Mouse (Mus musculus) thymus, postnatal 0 days (tissue): ENCODE results near the gene Slit2. TPM values are rescaled to one million over a fixed set of nuclear protein-coding genes. Genes with fewer than 3 reads are reported as not detected.

Experiments used
- DNase-seq: peaks from one replicate; pipeline ENCODE4 v3.0.0-alpha.2; 2015; ENCODE audit warnings: low spot score
- polyA plus RNA-seq: library from polyadenylated mRNA; unstranded; fragments of >200 nt; fragmentation: Nextera tagmentation; extraction: Ambion mirVana; gene quantifications from 2 replicates; pipeline ENCODE4 v1.2.1, GENCODE M21; 2015

The Slit2 gene
- polyA plus RNA-seq: 0.69 and 1.1 TPM in 2 replicates

DNA sequence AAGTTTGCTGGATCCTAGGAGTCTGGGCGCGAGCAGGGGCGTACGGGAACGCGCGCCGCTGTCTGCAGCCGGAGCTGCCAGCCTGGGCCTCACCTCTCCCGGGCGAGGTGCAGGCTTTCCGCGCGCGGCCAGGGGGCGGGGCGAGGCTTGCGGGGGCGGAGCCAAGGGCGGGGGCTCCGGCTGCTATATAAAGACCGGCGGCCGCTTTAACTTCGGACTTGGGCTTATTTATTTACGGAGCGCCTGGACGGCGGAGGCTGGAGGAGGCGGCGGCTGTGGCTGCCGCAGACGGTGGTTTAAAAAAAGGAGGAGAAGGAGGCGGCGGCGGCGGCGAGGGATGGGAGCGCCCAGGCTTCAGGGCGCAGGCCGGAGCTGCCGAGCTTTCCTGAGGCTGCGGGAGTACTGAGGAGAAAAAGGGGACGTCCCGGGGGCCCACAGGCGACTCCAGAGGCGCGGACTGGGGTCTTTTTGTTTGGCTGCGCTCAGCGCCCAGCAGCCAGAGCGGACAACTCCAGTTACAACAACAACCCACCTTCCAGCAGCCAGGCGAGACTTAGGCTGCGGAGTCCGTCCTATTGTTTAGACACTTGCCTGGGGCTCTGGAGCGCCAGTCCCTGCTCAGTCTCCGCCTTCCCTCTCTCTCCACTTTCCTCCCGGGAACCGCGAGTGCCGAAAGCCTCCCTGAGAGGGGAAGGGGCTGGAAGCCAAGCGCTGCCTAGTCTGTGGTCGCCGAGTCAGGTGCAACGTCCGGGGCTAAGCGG is at the start of gene Slit2:
TSS of gene Slit2 (plus strand) at position 198 of the 761 bp plus-strand sequence.
- peak; percentile 59 for DNase-seq

DNA sequence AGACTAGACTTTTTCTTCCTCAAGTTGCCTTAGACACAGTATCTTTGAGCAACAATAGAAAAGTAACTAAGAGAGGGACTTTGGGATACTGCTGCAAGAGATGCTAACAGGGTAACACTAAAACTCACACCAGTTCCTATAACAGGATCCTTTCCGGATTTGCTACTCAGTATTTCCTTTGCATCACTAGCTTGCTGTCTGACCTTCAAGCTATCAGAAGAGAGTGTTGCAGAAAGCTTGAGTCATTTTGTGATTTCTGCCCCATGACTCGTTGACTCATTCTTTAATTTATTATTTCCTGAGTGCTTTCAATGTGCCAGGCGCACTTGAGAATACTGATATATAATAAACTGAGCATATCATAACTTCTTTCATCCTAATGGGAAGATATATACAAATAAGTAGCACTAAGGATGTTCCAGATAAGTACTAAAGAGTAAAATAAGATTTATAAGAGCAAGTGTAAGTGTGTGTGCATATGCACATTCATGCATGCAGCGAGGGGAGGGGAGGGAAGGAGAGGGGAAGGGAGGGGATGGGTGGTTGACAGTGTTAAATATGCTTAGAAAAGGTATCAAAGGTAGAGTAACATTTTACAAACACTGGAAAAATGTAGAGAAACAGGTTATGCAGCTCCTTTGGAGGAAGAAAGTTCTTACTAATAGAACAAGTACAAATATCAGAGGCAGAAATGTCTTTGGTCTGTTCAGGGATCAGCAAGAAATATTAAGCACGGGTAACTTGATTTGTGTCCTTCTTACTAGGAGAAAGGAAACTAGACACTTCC is 44.2 kb upstream of the Slit2 start:
- DNase-seq: no peak

DNA sequence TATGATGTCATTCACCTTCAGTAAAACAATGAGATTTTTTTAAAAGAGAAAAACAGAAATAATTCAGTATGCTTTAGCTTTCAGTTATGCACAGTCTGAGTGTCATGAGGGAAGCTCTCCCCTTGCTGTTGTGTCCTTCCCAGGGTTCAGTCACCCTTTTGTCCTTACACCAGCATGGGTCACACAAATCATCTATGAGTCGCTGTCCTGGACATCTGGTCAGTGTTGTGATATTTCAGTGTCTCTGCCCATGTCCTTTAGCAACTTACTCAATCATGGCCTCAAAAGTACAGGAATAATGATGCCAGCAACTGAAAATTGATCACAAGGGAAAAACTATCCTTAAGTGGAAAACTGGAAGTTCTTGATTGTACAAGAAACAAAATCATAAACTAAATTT is 26.5 kb upstream of the Slit2 start:
- DNase-seq: no peak

DNA sequence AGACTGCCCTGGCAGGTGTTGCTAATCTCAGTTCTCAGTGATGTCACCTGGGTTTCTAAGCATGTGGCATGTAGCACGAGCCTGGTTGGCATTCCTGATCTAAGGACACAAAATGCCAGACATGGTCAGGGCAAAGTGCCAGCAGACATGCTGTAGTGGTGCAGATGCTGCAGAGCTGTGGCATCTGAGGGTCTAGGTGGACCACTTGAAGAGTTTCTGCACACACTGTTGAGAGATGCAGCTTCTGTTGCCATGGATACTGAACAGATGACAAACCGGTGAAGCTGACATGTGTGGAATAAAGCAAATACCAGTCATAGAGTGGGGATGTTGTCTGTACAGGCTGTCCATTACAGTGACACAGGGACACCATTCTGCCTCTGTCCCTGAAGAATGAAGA is 7.1 kb upstream of the Slit2 start:
- DNase-seq: no peak

DNA sequence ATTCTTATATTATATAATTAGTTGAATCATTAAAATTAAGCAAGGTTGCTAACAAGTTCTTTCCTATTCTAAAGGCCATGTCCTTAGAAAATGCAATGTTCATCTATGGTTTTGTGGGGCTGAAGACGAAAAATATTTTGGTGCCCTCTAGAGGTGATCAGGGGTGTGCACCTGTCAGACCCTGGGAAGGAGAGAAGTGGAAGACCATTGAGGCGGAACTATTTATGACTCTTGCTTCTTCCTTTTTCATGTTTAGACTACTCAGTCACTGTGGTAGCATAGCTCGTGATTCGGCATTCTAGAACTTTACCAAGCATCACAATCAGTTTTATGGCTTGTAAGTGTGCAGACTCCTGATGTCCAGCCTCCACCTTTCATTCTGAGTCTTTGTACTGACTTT is 3.6 kb upstream of the Slit2 start:
- no peak for DNase-seq

DNA sequence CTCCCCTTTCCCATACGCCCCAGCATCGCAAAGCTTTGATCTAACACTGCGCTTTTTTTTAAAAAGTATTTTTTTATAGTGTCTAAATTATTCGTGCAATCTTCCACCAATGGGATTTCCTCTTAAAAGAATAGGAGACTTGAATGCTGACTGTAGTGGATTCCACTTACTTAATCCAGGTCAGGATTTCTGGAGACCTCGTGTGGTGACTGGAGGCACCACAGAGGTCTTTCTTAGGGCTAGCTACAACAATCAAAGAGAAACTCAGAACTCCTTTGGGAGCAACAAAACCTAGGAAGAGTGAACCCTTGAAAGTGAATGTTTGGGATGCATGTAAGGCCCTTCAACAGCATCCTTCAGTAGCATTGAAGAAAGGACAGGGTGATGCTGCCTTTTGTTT is 2.5 kb upstream of the Slit2 start:
- no peak for DNase-seq

DNA sequence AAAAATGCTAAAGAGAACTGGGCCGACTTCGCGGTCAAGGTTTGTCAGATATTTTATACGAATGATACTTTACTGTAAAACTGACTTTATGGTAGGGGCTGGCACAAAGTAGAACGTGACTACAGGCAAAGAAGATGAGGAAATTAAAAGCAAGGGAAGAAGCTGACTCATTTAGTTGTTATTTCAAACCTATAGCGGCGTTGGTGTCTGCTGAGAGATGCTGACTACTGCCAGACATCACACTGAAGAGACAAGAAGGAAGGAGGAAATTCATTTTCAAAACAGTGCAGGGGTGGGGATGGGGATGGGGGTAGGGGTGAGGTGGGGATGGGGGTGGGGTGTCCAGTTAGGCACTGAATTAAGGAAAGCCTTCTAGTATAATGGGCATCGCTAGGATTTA is 987 bp upstream of the Slit2 start:
- no peak for DNase-seq

DNA sequence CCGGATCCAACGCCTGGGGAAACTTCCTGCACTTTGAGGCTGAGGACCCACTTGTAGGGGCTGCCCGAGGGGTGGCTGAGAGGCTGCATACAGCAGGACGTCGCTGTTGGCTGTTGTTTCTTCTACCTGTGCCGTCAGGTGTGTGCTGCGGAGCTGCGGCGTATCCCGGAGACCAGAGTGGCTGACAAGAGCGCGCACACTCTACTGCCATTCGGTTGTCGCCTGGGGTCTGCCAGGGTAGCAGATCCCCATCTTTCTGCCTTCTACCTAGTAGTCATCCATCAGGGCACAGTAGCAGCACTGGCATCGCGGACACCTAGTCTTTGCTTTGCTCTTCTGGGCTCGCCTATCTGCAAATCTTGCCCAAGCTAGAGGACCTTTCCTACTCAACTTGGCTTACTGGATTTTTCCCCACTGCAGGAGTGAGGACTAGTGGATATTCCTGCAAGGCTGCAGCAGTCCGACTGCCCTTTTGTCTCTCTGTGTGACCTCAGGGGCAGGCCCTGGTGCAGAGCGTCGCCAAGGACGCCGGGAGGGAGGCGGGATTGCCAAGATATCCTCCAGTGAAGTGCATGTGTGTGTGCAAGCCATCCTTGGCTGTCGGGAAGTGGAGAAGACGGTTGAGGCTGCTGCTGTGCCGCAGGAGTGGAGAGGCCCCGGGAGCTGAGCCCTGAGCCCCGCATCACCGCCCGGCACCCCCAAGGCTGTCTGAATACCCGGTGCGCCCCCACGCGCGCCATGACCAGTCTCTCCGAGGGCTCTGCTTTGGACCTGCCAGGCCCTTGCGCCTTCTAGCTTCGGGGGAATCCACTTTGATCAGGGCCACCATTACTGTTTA is 1.0 kb downstream of the Slit2 start:
- DNase-seq: no peak

DNA sequence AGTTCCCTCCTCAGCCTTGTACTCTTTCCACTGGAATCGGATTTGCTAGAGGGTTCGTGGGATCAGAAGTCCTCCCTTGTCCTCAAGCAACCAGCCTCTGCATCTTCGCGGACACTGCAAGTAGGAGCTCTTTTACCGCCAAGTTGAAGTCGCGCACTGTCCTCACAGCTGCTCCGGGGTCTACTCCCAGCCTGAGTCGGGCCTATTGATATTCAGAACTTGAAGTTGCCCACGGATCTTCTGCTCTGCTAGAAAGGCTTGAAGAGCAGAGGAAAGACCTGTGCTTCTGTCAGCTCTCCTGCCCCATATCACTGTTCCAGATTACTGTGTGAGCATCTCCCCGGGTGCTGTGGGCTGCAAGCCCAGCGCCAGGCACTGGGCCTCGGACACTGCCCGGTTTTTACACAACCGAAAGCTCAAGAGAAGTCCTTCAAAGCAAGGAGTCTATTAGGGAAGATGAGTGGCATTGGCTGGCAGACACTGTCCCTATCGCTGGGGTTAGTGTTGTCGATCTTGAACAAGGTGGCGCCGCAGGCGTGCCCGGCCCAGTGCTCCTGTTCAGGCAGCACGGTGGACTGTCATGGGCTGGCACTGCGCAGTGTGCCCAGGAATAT is 1.8 kb downstream of the Slit2 start:
- DNase-seq: no peak

DNA sequence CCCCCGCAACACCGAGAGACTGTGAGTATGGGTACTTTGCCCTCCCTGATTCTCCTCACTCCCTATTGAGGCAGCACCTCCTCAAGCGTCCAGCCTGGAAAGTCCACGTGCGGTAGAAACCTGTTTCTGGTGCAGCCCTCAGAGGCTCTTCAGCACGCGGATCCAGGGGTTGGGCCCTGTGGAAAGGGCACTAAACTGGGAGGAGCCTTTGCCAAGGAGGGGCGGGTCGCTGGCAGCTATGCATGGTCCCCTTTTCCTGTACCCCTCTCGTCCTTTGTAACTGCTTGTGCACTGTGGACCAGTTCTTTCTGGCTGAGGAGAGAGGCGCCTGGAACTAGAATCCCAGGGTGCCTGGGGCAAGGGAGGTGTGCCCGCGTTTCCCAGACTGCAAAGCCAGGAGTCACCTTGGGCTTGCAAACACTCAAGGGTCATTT is 2.3 kb downstream of the Slit2 start:
- no peak for DNase-seq

DNA sequence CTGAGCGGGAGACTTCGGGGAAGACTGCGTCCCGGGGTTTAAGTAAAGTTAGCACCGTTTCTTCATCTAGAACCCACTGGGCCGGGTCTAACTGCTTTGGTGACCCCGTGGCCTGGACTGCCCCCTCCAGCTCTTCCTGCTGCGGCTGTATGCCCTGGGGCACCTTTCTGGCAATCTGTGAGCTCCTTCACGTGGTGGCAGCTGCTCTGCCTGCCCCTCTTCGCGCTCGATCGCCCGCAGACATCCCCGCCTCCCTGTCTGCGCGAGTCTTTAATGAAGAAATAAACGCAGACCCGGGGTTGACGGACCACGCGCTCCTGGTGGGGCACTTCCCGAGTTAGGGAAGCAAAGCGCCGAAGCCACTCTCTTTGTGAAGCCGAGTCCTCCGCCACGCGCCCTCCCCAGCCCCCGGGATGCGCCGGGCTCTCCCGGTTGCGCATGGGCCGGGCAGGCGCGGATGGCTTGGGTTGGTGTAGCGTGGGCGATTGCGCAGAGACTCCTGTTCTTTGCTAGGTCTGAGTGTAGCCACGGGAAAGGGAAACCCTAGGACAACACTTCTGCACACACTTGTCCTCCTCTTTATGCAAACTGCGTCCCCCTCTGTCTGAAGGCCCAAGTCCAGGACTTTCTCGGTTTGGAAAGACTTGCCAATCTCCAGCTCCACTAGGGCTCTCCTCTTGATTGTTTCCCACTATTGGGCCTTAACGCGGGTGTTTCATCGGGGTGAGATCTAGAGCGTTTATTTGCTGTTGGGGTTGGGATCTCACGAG is 3.1 kb downstream of the Slit2 start:
- DNase-seq: no peak

DNA sequence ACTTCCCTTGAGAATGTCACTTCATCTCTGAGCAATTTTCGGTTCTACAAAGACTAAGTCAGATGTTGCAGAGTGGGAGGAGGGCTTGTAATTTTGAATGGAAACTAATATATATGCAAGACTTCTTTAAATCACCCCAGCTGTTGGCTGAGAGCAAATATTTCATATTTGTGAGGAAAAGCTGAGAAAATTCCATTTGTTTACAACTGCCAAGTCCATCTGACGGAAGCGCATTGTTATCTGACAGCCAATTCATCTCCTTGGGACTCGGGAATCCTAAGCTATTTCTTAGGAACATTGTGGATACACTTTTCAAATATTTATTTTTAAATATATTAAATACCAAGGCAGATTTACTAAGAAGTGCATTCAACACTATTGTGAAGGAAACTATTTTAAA is 8.0 kb downstream of the Slit2 start:
- no peak for DNase-seq

DNA sequence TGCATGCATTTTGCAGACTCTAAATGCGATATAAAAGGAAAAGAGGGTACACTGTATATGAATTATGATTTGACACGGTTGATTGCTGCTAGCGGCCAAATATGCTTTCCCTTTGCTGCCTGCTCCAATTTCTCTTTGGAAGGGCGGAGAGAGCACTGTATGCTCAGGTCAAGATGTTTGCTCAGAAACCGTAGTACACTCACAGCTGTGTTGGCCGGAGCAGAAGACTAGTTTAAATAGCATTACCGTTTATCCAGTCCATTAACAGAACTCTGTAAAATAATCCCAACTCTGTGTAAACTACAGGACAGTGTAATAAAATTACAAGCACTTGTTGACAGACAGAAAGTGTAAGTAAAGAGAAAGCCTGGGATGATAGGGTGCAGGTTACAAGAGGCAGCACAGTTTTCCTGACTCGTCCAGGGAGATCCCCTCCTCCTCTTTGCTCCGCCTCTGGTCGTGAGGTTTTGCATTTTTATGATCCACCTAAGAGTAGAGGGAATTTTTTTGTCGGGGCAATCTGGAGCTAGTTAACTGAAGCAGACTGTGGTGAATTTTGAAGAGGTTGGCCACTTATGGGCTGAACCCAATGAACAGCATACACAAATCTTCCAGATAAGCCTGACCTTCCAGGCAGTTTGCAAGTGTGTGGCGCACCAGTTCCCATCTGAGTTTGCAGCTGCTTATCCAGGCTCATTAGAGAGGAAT is 20.9 kb downstream of the Slit2 start:
- DNase-seq: no peak

DNA sequence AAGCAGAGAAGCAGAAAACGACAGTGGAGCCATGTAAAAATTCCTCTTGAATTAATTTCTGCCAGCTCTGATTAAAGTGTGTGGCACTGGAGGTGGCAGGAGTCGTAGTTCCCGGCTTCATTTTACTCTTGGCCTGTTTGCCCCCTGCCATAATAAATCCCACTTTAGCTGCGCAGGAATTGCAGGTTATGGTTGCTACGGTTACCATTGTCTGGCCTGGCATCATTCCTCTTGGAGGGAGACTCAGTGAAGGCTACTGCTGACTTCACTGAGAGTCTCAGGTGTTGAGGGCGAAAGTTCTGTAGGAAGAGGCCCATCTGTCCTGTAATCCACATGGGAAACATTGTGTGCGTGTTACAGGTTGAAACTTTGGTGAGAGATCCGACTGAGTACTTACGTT is 22.6 kb downstream of the Slit2 start:
- no peak for DNase-seq

DNA sequence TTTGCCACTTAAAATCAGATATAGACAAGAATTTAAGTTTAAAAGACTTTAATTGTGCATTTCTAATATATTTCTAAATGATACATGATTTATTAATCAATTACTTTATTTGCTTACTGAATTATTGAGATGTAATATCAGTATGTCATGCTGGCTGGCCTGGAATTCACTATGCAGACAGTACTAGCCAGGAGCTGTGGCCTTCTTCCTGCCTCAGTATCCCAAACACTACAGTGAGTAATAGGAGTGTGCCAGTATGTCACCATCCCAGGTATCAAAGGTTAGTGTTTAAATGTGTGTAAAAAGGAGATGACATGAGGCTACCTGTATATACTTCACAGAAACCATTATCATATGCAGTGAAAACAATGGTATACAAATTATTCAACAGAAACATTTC is 23.1 kb downstream of the Slit2 start:
- DNase-seq: no peak

DNA sequence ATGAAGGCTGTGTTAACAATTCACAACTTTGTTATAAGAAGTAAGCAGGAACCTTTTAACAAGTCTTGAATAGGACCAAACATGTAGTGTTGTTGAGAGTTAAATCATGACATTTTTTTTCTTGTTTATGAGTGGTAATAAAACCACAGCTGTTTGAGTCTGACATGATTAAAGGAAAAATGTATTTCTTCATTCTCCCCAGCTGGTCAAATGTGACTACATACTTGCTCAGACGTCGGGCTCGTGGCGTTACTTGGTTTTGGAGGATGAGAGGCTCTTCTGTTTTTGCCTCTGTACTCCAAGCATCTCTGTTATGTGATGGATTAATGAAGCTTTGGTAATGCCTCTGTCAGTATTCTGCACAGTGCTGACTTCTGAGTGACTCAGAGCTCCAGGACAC is 40.5 kb downstream of the Slit2 start:
- no peak for DNase-seq

DNA sequence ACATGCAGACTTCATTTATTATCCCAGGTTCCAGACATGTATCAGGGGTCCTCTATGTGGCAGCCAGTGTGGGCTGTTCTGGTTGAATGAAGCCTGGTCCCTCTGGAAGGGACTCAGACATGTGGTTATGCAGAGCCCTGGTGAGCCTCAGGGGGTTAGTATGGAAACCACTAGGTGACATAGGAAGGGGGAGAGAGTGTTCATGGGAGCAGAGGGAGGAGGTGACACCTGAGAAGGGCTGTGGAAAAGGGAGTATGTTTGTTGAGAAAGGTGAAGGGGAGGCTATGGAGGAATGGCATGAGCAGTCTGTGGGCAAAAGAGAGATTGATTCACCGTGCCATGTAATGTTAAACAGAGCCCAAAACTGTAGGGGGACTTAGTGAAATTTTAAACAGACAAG is 51.9 kb downstream of the Slit2 start:
- DNase-seq: no peak

DNA sequence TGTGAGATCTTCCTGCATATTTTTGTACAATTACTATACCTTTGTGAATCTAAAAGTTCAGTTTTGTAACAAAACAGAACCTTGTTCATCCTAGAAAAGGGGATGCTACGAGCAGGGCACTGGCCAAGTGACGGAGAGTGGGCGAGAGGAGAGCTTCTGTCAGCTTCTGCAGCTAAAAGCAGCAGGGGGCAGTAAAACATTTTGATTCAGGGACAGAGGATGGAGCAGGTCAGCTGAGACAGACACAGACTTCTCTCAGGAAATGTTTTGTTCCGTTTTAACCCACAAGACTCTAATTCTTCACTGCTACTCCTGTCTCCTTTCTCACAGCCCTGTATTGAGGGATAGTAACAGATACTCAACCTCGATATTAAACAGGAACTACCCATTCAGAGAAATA is 55.1 kb downstream of the Slit2 start:
- no peak for DNase-seq

DNA sequence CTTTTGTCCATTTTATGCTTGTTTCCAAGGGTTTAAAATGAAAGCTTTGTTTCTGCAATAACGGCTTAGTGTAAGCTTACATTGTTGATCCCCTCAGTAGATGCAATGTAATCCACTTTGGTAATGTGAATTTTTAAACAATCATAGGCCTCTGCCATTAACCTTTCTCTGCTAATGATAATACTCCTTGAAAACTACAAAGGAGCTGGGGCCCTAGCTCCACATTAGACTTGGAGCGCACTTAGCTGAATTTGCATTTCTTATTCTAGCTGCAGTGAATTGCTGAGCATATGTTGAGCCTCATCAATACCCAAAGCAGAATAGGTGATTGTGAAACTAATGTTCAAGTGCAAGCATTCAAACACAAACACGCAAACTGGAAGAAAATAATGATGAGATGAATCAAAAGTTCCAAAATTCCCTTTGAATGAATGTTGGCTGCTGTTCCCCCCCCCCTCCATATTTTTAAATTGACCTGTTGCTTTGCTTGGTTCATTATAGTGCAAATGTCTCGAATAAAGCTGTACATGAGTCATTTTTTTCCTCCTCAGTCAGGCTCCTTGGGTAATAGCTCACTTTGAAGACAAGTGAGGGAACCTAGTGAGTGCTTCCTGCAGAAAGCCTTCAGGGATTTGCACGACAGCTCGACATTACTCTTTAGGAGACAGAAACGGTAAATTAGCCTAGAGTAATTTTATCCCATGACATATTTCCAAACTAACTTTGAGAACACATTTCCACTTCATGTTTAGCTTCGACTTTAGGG is 66.2 kb downstream of the Slit2 start:
- no peak for DNase-seq
